In genomic region chr8:88260466-88260980, GRCm38 (mm10) we compare ENCODE assay signal across 24 mouse cellular contexts. TPM values are rescaled to one million over a fixed set of nuclear protein-coding genes. Genes with fewer than 3 reads are reported as not detected.
DNase-seq lines count a peak whose midpoint lies in the region; TF ChIP-seq lines count a peak whose summit lies in the region.
"Had no signal": no experiment of that assay in that cellular context is flagged by ENCODE, and none has a peak within 500 bp of the region (broad histone marks: within the 10 kb centered on the region; RNA-seq: fewer than 3 reads in every experiment).

No protein-coding gene starts in this region.

- H3K4me3 ChIP-seq in testis, adult 2 months (ENCODE audit: control insufficient read depth, low read depth, low read length): no peak overlapping the region
- H3K4me3 ChIP-seq: forebrain, embryonic 10.5 days; forebrain, embryonic 13.5 days; heart, embryonic 12.5 days; heart, embryonic 15.5 days; hindbrain, embryonic 10.5 days; hindbrain, embryonic 13.5 days; intestine, embryonic 15.5 days had no signal

- peak overlapping the region; percentile 63; the same call in 1 of the 2 replicates for H3K27ac ChIP-seq in testis, adult 2 months (ENCODE audit: control insufficient read depth, insufficient read depth, low read depth, low read length)
- H3K27ac ChIP-seq: forebrain, embryonic 10.5 days; forebrain, embryonic 13.5 days; heart, embryonic 15.5 days; hindbrain, embryonic 10.5 days; hindbrain, embryonic 13.5 days; intestine, embryonic 15.5 days had no signal

- H3K27me3 ChIP-seq in testis, adult 2 months (ENCODE audit: control insufficient read depth, insufficient read depth, low read length): no peaks in the 10 kb centered on the region
- H3K27me3 ChIP-seq: CH12.LX; forebrain, embryonic 13.5 days; heart, embryonic 12.5 days; heart, embryonic 15.5 days; hindbrain, embryonic 13.5 days; intestine, embryonic 15.5 days; Patski had no signal

- no peak for TF ChIP-seq CTCF in testis, adult 2 months (IDR thresholded peaks at IDR 0.05; ENCODE audit: control insufficient read depth, insufficient read depth, insufficient replicate concordance, low read depth, low read length)

- TF ChIP-seq POLR2A in testis, adult 2 months (IDR thresholded peaks at IDR 0.05; ENCODE audit: control insufficient read depth, low read depth, low read length): no peak

- peaks cover 7% of the 10 kb centered on the region for H3K4me1 ChIP-seq in testis, adult 2 months (ENCODE audit: control insufficient read depth, insufficient read depth, low read length)
- H3K4me1 ChIP-seq: hindbrain, embryonic 13.5 days had no signal

- H3K36me3 ChIP-seq in testis, adult 2 months (ENCODE audit: control insufficient read depth, insufficient read depth, low read length): 0 out of 2 replicates have a peak, but pooled peaks cover 1% of the 10 kb centered on the region

- DNase-seq in adrenal gland, adult 2 months: peak; percentile 53
- DNase-seq in adrenal gland, postnatal 25 days: no peak
- peak; percentile 88 for DNase-seq in heart, adult 11 months
- no peak for DNase-seq in heart, adult 8-10 months (ENCODE audit: low spot score)
- no peak for DNase-seq in testis, postnatal 14 days (ENCODE audit: low spot score)
- DNase-seq: B cell, adult 2 months; cerebellum, adult 11-12 months; cerebellum, adult 8-10 months; cerebellum, postnatal 14 days; gastrocnemius, postnatal 10 days; gastrocnemius, postnatal 36 days; heart, postnatal 10 days; heart, postnatal 36 days; kidney, adult 11 months had no signal

RNA-seq across cellular contexts. Expression of gene Adcy7, which starts 11.7 kb away (rescaled TPM):
- 10 to 100 TPM in 1 of 2 experiments, 1 to 10 TPM in 1; 4.8 to 18.6 TPM for total RNA-seq in adrenal gland, adult 2 months (2021)
- 8.7 and 11.3 TPM in 2 replicates for polyA plus RNA-seq in adrenal gland, adult 2 months (2012; rRNA removed)
- 5.4 and 8.4 TPM in 2 replicates for total RNA-seq in adrenal gland, postnatal 25 days (2021)
- total RNA-seq in heart, adult 8-10 months (2022): 1 to 10 TPM; 3.1 to 5.0 (median 4.2) TPM
- 4.6 and 5.4 TPM in 2 replicates for polyA plus RNA-seq in testis, adult 2 months (2012; rRNA removed)

Comparison
In these comparisons a context has a peak if more than half of its experiments do, and no peak if none do; other contexts are left out.
1. DNase-seq: peak in adrenal gland, adult 2 months (single experiment) and heart, adult 11 months (single experiment); none in adrenal gland, postnatal 25 days (single experiment), heart, adult 8-10 months (single experiment) and testis, postnatal 14 days (single experiment).